Mouse (Mus musculus) CD4-positive, CD25-positive, alpha-beta regulatory T cell, adult 2 months (primary cell): Measurements from ENCODE around the gene Ocel1.

Experiments used
- DNase-seq: peaks from one replicate; pipeline ENCODE4 v3.0.0-alpha.2; 2012; ENCODE audit warnings: low read depth, low spot score

The Ocel1 gene

DNA sequence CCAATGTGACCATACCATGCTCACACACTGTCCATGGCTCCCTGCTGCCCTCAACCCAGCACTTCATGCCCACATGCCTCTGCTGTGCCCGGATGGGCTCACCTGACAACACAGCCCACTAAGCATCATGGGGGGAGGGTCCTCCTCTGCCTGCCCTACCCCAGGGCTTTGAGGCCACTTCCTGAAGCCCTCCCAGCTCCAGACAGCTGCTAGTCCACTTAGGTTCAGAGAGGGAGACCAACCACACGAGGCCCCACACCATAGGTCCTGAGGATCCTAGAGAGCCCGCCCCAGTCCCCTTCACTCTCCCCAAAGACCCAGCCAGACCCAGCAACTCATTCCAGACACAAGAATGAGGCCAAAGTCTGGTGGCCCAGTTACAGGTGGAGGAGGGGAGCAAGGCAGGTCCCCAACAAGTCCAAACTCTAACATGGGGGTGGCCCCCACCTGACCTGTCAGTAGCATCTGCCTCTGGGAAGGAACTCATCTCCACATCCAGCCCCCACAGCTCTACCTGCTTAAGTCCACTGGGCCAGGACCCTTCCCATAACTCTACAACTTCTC, 8.5 kb downstream of the Ocel1 start:
- no peak for DNase-seq

DNA sequence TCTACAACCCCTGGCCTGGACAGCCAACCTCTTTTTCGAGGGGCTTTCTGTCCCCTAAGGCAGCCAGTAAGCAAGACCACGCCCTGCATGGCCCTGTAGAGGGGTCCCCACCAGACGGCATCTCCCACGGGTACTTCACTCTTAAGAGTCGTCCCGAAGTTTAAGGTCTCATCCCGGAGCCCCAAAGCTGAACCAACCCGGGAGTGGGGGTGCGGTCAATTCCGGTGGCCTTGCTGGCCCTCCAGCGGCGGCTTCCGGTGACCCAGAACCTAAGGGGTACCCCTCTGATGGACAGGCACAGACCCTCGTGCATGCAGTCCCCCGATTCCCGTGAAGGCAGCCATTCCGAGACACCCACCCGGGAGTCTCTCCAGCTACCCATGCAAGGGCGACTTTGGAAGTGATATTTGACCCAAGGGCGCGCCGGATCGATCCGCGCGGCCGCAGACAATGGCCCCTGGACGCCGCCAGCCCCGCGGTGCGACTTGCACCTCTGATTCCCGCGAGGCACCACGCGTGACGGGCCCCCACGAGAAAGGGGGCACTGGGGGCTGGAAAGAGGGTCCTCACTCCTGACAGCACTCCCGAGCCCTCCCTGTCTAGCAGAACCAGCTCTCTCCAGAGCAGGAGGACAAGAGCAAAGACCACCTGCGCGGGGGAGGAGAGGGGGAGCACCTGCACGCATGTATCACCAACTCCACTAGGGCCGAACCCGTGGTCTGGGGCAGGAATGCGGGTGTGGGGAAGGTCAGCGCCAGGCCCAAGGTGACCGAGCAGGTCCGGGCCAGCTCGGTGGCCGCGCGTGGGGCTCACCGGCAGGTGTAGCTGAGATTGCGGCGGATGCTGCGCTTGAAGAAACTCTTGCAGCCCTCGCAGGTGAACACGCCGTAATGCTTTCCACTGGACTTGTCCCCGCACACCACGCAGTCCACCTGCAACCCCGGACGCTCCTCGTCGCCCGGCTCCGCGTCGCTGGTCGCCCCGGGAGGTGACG, 9.4 kb downstream of the Ocel1 start:
- peak; percentile 37 for DNase-seq

DNA sequence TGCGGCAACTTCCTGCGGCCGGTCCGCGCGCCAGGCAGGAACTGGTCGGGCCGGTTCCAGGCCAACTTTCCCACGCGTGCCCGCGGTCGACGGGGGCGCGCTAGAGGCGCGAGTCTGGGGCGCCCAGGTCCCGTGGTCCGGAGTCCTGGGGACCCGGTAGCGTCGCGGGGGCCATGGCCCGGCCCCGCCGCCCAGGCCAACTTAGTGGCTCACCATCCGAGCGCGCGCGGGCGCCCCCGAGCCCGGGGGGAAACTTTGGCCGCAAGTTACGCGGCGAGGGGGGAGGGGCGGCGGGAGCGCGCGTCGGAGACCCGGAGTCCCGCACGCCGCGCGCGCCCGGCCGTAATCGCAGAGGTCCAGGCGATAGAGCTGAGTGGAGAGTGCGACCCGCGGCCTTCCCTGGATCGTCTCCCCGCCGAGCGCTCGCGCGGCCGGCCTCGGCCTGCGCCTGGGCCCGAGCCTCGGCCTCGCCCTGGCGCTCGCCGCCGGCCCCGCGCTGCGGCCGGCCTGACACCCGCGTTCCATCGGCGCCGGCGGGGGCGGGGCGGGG, 10.4 kb downstream of the Ocel1 start, which contains the start of gene Nr2f6:
Nr2f6 (minus strand) TSS at position 540 of the 550 bp plus-strand sequence.
- DNase-seq = no peak

DNA sequence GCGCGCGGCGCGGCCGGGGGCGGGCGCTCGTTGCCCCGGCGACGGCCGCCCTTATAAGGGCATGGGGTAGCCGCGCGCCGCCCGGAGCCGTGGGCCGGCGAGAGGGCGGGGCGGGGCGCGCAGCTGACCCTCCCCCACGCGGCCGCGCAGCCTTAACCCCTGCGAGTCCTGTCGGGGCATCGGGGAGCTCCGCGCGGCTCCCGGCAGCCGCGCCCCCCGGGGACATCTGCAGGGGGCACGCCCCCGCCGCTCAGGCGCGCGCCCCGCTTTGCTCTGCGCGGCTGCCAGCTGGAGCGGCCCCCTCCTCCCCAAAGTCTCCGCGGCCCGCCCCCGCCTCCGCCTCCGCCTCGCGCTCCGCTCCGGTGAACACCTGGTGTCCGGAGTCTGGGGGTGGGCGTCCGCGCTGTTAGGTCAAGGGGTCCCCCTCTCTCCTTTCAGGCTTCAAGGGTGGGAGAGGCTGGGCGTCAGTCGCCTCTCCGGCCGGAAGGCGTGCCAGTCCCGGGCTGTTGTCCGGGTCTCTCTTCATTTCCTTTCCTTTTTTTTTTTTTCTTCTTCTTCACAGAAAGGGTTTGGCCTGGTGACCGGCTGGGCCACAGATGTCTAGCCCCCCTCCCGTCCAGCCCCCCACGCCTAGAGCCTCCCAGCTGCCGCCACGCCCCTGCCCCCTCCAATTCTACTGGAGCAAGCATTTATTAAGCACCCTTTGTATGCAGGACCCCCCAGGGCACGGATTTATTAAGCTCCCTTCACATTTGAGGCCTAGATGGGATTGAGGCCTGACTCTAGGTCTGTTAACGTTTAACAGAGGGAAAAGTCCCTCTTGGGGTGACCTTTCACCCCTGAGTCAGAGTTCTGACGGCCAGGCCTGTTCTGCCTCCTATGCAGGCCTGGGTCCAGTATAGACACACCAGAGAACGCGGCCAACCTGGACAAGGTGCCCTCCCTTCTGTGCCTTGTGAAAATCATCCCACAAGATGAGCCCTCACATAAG, 11.2 kb downstream of the Ocel1 start:
- DNase-seq = peak; percentile 82

DNA sequence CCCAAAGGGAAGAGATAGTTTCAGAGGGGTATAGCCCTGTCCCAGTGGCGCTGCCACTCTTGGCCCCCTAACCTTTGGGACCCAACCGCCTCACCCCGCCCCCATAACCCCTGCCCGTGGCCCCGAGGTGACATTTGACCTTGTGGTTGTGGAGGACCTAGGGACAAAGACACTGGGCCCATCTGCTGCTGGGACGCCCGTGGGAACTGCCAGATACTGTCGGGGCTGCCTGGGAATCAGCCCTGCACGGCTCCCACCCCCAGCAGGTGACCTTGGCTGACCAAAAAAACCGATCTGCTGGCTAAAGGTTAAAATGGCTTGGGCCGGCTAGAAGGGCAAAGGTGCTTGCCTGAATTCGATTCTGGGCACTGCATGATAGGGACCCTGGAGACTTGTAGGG, 12.3 kb downstream of the Ocel1 start:
- DNase-seq = no peak

DNA sequence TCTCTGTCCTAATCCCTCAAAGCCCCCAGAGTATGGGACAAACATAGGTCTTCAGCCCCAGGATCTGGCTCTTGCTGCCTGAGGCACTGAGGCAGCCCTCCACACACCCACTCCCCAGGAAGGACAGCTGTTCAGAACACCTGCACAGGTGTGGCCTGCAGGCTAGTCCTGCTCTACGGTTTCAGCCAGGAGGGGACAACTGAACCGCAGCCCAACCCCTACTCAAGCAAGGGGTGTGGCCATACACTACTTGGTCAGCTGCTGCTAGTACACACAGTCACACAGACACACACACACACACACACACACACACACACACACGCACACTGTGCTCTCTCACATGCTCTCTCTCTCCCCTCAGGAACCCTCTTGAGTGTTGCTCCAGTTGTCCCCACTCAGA, 12.8 kb downstream of the Ocel1 start:
- DNase-seq = no peak

DNA sequence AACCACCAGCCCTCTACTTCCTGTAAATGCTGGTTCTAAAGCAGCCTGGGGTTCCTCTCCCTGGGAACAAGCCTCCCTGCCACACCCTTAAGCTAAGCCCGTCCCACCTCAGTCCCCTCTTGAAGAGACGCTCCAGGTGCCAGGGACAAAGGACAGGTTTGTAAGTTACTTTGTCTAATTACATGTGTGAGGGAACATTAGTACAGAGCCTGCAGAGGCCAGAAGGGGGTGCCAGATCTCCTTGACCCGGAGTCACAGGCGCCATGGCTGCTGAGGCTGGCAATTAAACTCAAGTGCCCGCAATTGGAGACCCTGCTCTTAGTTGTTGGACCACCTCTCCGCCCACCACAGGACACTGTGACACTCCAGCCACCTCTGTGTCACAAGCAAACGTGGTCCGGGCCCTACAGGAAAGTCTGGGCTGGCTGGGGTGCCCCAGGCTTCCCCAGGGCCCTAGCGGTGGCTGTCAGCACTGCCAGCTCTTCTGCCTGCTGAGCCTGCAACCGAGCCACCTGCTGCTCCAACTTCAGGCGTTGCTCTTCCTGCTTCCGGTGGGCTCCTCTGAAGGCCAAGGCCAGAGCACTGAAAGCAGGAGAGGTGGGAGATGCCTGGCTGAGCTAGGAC, 14.2 kb downstream of the Ocel1 start:
- no peak for DNase-seq

DNA sequence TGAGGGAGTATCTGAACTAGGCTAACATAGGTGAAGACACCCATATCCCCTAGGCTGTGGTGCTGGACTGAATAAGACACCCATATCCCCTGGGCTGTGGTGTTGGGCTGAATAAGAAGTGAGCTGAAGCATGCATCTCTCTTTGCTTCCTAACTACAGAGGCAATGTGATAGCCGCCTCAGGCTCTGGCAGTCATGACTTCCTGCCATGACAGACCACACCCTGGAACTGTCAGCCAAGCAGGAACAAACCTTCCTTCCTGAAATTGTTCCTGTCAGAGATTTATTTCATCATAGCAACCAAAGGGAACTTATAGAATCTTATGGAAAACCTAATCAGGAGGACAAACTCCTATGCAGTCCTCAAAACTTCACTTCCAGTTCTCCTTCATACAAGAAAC, 17.2 kb downstream of the Ocel1 start:
- DNase-seq = no peak

DNA sequence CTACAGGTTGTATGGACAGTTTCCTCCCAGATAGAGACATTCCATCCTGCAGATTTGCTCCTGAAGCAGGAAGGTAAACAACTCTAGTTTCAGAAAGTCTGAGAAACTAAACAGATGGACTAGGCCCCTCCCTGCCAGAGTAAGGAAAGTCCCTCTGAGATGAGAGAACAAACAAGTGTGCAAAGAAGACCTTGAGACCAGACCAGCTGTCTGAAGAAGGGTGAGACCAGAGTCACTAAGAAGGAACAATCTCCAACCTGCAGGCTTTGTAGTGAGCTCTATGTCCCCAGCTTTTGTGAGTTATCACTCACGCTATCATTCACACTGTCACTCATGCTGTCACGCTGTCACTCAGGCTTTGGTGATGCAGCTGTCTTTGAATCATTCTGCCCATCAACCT, 20.6 kb downstream of the Ocel1 start:
- DNase-seq = no peak

DNA sequence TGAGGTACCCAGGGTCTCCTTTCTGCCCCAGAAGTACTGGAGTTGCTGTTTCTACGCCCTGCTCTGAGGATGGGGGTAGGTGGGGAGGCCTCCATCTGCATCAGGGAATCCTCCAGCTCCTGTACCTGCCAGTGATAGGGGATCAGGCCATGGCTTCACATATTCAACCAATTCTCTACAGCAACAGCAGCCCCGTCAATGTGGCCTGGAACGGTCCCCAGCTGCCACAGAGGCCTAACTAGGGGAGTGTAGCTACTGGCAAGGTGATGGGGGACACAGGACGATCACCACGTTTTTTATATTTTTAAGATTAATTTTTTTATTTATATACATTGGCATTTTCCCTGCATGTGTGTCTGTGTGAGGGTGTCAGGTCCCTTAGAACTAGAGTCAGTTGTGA, 21.3 kb downstream of the Ocel1 start:
- no peak for DNase-seq

DNA sequence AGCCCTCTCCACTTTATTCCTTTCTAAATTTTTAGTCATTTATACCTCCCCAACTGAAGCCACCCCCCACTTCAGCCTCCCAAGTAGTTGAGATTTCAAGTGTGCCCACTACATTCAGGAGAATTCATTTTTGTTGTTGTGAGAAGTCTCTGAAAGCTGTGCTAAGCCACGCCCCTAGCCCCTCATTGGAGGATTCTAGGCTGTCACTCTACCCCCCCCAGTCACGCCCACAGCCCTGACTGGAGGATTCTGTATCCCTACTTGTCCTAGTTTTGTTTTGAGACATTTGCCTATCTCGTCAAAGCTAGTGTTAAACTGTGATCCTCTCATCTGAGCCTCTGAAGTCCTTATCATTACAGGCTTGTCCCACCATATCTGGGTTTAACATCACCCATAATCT, 21.8 kb downstream of the Ocel1 start:
- DNase-seq = no peak

DNA sequence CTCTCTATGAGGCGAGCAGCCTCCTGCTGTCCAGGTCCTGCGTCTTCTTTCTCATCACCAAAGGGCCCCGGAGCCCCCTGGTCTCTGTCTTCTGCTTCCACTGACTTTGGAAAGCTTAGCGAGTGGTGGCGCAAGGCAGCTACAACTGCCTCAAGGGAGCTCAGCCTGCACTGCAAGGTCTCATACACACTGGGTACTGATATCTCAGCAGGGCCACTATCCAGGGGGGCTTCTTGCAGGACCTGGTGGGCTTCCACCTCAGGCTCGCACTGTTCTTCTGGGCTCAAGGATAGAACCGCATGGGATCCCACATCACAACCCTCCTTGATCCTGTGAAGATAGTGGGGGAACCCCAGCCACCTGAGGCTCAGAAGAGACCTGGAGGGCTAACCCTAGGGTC, 23.4 kb downstream of the Ocel1 start:
- DNase-seq = no peak

DNA sequence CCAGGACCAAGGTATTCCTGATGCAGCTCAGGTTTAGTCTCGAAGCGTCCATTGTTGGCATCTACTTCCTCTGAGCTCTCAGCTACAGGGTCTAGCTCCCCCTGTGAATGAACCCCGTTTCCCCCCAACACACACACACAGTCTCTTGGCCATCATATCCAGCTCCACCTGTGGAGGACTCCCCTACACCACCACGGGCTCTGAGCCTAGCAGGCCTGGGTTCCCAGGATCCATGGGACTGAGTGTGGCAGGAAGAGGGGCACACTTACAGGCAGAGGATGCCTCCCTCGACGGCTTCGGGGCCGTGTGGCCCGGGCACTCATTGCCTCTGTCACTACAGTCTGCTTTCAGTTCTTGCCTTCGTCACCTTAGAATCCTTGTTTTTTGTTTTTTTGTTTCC, 24.0 kb downstream of the Ocel1 start:
- no peak for DNase-seq

DNA sequence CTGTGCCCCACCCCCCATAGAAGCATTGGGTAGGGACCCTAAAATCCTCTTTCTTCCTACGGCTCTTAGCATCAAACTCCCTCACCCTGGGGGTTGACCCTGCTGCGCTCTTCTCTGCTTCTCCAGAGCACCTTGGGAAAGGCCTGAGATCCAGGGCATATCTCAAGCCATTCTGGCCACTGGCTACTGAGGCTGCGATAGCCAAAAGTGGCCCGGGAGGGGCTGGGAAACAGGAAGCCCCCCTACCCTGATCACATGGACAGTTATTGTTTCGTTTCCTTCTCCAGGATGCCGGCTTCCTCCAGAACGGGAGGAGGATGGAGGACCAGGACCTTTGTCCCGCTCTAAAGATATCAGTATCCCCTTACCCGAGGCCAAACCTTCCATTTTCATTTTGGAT, 24.5 kb downstream of the Ocel1 start, which contains the start of gene Ushbp1:
Ushbp1 (minus strand) TSS at position 174 of the 400 bp plus-strand sequence.
- no peak for DNase-seq

DNA sequence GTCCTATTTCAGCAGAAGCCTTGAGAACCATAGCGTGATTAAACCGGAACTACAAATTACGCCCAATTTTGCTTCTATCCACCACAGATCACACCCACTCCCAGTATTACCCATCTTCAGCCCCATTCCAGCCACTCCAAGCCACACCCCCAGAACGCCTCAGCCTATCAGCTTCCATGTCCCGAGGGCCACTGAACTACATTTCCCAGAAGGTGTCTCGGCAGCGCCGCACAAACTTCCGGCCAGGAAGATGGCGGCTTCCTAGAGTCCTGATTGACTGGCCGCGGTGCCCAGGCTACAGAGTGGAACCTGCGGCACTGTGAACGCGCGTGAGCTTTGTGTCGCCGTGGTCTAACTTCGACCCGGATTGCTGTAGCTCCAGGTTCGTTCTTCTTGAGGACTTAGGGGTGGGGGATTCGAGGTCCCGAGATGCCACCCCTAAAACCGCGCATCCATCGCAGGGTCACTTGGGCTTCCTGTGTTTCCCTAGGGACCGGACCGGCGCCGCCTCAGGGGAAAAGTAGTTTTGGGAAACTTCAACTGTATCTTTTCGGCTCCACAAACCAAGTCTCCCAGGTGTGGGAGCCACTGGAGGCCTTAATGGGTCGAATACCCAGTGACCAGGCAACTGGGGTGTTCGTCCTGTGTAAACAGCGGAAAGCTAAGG, 25.7 kb downstream of the Ocel1 start, which contains the start of gene Babam1:
Babam1 (plus strand) TSS at position 223 of the 667 bp plus-strand sequence.
- DNase-seq = peak; percentile 95

DNA sequence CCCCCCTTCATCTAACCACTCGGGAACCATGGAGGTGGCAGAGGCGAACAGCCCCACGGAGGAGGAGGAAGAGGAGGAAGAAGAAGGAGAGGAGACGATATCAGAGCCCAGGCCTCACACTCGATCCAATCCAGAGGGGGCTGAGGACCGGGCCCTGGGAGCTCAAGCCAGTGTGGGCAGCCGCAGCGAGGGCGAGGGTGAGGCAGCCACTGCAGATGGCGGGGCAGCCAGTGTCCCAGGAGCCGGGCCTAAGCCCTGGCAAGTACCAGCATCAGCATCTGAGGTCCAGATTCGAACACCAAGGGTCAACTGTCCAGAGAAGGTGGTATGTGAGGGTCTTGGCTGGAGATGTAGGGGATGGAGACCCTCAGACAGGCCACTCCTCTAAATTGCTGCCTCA, 26.6 kb downstream of the Ocel1 start:
- DNase-seq = no peak

DNA sequence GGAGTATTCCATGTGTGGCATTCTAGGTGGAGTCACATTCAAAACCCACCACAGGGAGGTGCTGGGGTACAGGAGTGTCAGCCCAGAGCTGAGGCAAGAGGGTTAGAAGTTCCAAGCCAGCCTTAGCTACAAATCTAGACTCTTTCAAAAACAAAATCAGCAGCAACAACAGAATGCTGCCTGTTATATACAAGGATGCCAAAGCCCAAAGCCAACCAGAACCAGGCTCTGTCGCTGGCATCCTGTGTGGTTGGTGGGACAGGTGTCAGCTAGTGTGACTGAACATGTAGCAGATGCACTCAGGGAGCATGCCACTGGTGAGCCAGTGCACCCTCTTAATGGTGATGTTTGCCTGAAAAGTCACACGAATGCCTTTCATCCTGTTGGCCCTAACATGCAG, 29.7 kb downstream of the Ocel1 start:
- DNase-seq = no peak

DNA sequence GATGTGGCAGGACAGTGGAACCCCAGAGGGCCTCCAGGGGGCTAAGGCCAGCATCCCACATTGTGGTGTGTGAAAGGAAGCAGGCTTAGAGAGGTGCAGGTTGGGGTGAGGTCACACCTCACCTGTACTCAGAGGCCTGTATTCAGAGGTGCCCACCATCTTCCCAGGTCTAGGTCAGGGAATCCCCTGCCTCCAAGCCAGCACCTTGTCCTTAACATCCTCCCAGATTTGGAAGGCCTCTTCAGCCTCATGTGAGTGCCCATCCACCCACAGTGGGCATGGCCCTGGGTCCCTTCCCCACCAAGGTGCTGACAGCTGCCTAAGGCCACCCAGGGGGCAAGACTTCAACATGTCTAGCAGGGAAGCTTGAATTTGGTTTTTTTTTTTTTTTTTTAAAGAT, 30.4 kb downstream of the Ocel1 start:
- DNase-seq = no peak

DNA sequence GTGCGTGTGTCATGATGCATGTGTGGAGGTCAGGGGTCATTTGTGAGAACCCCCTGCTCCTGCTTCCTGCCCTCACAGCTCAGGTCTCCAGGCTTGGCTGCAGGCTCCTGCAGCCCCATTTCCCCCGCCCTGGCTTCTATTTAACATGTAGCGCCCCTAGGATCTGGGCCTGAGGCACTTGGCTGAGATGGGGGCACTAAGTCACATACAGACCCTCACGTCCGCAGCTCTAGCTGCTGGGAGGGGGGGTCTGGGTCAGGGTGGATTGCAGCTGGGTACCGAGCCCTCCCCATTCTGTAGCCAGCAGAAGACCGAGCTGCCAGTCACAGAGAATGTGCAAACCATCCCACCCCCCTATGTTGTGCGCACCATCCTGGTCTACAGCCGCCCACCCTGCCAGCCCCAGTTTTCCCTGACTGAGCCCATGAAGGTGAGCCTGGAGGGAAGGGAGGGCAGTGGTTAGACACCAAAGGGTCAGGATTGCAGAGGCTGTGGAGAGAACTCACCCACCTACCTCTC, 31.4 kb downstream of the Ocel1 start:
- no peak for DNase-seq
